Mouse (Mus musculus) c-Kit-positive CD71-positive TER-119-positive erythroid progenitor cells, embryonic 14.5 days (primary cell): Measurements from ENCODE around the gene Tnks2.
"Not testable (repeated sequence)": the region's sequence is repeated elsewhere in the genome, so short reads cannot be mapped to it uniquely, and the experiment has no call there.

Experiments used
- DNase-seq: peaks from one replicate; pipeline ENCODE4 v3.0.0-alpha.2; 2013; ENCODE audit warnings: low spot score

Gene Tnks2

GRCm38 (mm10) chr19:36827650-36828049 lies 6.4 kb upstream of the Tnks2 start:
- DNase-seq, result no peak

GRCm38 (mm10) chr19:36828322-36828721 lies 5.7 kb upstream of the Tnks2 start:
- DNase-seq, result no peak

- DNase-seq, result no peak
Measured at GRCm38 (mm10) chr19:36832951-36833787, 863 bp upstream of the Tnks2 start.

- DNase-seq, result peak; percentile 56
Measured at GRCm38 (mm10) chr19:36834532-36835431, 750 bp downstream of the Tnks2 start.

- DNase-seq, result no peak
Measured at GRCm38 (mm10) chr19:36836035-36836434, 2.0 kb downstream of the Tnks2 start.

- no peak for DNase-seq
Measured at GRCm38 (mm10) chr19:36840301-36840700, 6.3 kb downstream of the Tnks2 start.

GRCm38 (mm10) chr19:36843866-36844265 lies 9.8 kb downstream of the Tnks2 start:
- DNase-seq, result no peak

- no peak for DNase-seq
Measured at GRCm38 (mm10) chr19:36845924-36846323, 11.9 kb downstream of the Tnks2 start.

GRCm38 (mm10) chr19:36853831-36854230 lies 19.8 kb downstream of the Tnks2 start:
- no peak for DNase-seq

- DNase-seq, result no peak
Measured at GRCm38 (mm10) chr19:36857851-36858250, 23.8 kb downstream of the Tnks2 start.

GRCm38 (mm10) chr19:36860393-36860792 lies 26.4 kb downstream of the Tnks2 start:
- no peak for DNase-seq

- DNase-seq, result no peak
Measured at GRCm38 (mm10) chr19:36865905-36866304, 31.9 kb downstream of the Tnks2 start.

- DNase-seq, result no peak
Measured at GRCm38 (mm10) chr19:36867416-36867815, 33.4 kb downstream of the Tnks2 start.

GRCm38 (mm10) chr19:36868675-36869074 lies 34.6 kb downstream of the Tnks2 start:
- not testable (repeated sequence) for DNase-seq

GRCm38 (mm10) chr19:36874651-36875050 lies 40.6 kb downstream of the Tnks2 start:
- DNase-seq, result no peak

- no peak for DNase-seq
Measured at GRCm38 (mm10) chr19:36877329-36877728, 43.3 kb downstream of the Tnks2 start.

- no peak for DNase-seq
Measured at GRCm38 (mm10) chr19:36878743-36879495, 44.9 kb downstream of the Tnks2 start.

- peak; percentile 21 for DNase-seq
Measured at GRCm38 (mm10) chr19:36883119-36883518, 49.1 kb downstream of the Tnks2 start.

- no peak for DNase-seq
Measured at GRCm38 (mm10) chr19:36886316-36886715, 52.3 kb downstream of the Tnks2 start.

- no peak for DNase-seq
Measured at GRCm38 (mm10) chr19:36887706-36888105, 53.7 kb downstream of the Tnks2 start.

- no peak for DNase-seq
Measured at GRCm38 (mm10) chr19:36891746-36892145, 57.7 kb downstream of the Tnks2 start.
